Mouse (Mus musculus) adipose tissue, adult 10 weeks (tissue): Measurements from ENCODE around the gene Slc44a3. TPM values are rescaled to one million over a fixed set of nuclear protein-coding genes. Genes with fewer than 3 reads are reported as not detected.

Experiments used
- polyA plus RNA-seq: library from polyadenylated mRNA; stranded (reverse); fragments of 350-450 nt; fragmentation: Illumina TruSeq; extraction: RNeasy Lipid Tissue Mini Kit (QIAGEN cat#74804); gene quantifications from one replicate; pipeline ENCODE4 v1.2.3, GENCODE M21; 2014; ENCODE audit warnings: low read depth, low replicate concordance

The Slc44a3 gene
- 37.2 TPM for polyA plus RNA-seq

DNA sequence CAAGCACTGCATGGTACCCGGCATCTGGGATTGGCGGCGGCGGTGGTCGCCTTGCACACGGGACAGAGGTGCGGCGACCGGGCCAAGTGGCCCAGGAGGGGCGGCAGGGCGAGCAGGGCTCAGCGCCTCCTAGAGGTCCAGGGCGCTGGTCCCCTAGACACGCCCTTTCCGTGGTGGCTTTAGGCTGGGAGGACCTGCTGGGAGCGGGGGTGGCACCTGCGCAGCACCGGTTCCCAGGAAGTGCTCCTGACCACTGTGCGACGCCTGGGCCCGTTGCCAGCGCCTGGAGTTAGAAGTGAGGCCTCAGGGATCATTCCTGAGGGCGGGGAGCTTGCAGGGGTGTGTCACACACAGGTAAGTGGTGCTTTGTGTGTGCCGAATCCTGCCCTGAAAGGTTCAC, at the start of gene Slc44a3:
Slc44a3 (minus strand) TSS at position 229 of the 400 bp plus-strand sequence.

DNA sequence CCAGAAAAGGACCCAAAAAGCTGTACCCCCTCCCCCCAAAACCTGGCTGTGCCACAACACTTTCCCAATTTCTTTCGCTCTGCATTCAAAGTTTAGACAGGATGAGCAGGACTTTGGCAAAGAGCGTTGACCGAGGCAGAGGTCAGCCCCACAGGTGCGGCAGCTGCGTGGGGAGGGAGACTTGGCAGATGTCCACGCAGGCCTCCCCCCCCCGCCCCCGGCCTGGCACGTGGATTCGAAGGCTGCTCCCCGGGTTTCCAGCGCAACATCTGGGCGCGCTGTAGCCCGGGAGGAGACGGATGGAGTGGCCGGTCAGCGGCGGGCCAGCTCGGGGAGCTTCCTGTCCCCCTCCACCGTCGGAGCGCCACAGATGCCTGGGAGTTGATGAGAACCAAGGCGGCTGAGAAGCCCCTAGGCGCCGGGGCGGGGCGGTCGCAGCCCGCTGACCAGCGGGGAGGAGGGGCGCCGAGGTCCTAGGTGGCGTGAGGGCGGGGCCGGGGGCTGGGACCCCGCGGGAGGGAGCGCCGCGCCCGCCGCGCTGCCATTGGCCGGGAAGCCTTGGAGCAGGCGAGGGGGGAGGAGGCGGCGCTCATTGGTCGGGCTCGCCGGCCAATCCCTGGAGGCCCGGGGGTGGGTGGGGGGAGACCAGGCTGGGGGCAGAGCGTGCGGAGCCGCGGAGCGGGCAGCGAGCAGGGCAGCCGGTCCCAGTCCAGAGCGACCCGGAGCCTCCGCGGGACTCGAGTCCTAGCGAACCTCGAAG, 106.2 kb downstream of the Slc44a3 start, which contains the start of gene Cnn3:
Cnn3 (plus strand) TSS at position 637 of the 760 bp plus-strand sequence.

Other genes starting within 250 kb of the Slc44a3 start
- 11.2 TPM for gene Tmem56, start 249.3 kb downstream of the Slc44a3 start, polyA plus RNA-seq
- 21.2 TPM for gene Alg14, start 240.6 kb downstream of the Slc44a3 start, polyA plus RNA-seq
- 68.4 TPM for gene Cnn3, start 105.9 kb downstream of the Slc44a3 start, polyA plus RNA-seq
- gene 4930432M17Rik, start 138.4 kb upstream of the Slc44a3 start, polyA plus RNA-seq: not detected
- 37.2 TPM for gene F3, start 191.1 kb upstream of the Slc44a3 start, polyA plus RNA-seq